Comparison of ENCODE assay signal across 8 mouse cellular contexts in genomic region chr4:7853121-7853782, GRCm38 (mm10).
DNase-seq lines count a peak whose midpoint lies in the region; ATAC-seq and TF ChIP-seq lines count a peak whose summit lies in the region.

No protein-coding gene starts in this region.

- H3K4me3 ChIP-seq in forebrain, embryonic 11.5 days (ENCODE audit: low read depth, low read length): no peak overlapping the region
- H3K4me3 ChIP-seq in forebrain, embryonic 10.5 days: no peak overlapping the region
- no peak overlapping the region for H3K4me3 ChIP-seq in embryonic facial prominence, embryonic 11.5 days (ENCODE audit: low read depth, low read length)
- no peak overlapping the region for H3K4me3 ChIP-seq in midbrain, embryonic 10.5 days
- H3K4me3 ChIP-seq in thymus, adult 2 months (ENCODE audit: control insufficient read depth, insufficient read depth, low read length): no peak overlapping the region

- no peak for TF ChIP-seq POLR2A in thymus, adult 2 months (IDR thresholded peaks at IDR 0.05; ENCODE audit: control insufficient read depth, extremely low read depth, insufficient read depth, low read length, poor library complexity)

- H3K27ac ChIP-seq in forebrain, embryonic 11.5 days (ENCODE audit: low read depth, low read length): no peak overlapping the region
- H3K27ac ChIP-seq in forebrain, embryonic 10.5 days: no peak overlapping the region
- no peak overlapping the region for H3K27ac ChIP-seq in embryonic facial prominence, embryonic 11.5 days (replicated peaks; ENCODE audit: low read depth, low read length)
- no peak overlapping the region for H3K27ac ChIP-seq in midbrain, embryonic 10.5 days (replicated peaks)
- no peak overlapping the region for H3K27ac ChIP-seq in thymus, adult 2 months (ENCODE audit: control insufficient read depth, insufficient read depth, low read length)

- 64% methylated on average over 1 of the region's 1 CpGs for WGBS in forebrain, embryonic 11.5 days
- WGBS in forebrain, embryonic 10.5 days: 86% methylated on average over 1 of the region's 1 CpGs
- 53% methylated on average over 1 of the region's 1 CpGs for WGBS in embryonic facial prominence, embryonic 11.5 days
- WGBS in midbrain, embryonic 10.5 days: 74% methylated on average over 1 of the region's 1 CpGs
- 74% methylated on average over 1 of the region's 1 CpGs for WGBS in thymus, adult 2 months

- no peak overlapping the region for H3K4me2 ChIP-seq in forebrain, embryonic 11.5 days (ENCODE audit: low read depth, low read length, severe bottlenecking)
- H3K4me2 ChIP-seq in embryonic facial prominence, embryonic 11.5 days (ENCODE audit: low read depth, low read length): no peak overlapping the region

- no peaks in the 10 kb centered on the region for H3K36me3 ChIP-seq in forebrain, embryonic 11.5 days (ENCODE audit: control insufficient read depth, insufficient read depth, low read length)
- no peaks in the 10 kb centered on the region for H3K36me3 ChIP-seq in forebrain, embryonic 10.5 days (replicated peaks)
- no peaks in the 10 kb centered on the region for H3K36me3 ChIP-seq in embryonic facial prominence, embryonic 11.5 days (replicated peaks; ENCODE audit: control insufficient read depth, insufficient read depth, low read depth, low read length)
- no peaks in the 10 kb centered on the region for H3K36me3 ChIP-seq in midbrain, embryonic 10.5 days
- H3K36me3 ChIP-seq in thymus, adult 2 months (ENCODE audit: control insufficient read depth, insufficient read depth, low read length): no peaks in the 10 kb centered on the region

- no peak overlapping the region for H3K9ac ChIP-seq in forebrain, embryonic 11.5 days (ENCODE audit: low read length)
- H3K9ac ChIP-seq in embryonic facial prominence, embryonic 11.5 days (replicated peaks; ENCODE audit: low read length): no peak overlapping the region

- no peaks in the 10 kb centered on the region for H3K4me1 ChIP-seq in forebrain, embryonic 11.5 days (replicated peaks; ENCODE audit: control insufficient read depth, insufficient read depth, low read length)
- peaks cover 3% of the 10 kb centered on the region; the same call in 1 of the 2 replicates for H3K4me1 ChIP-seq in forebrain, embryonic 10.5 days
- H3K4me1 ChIP-seq in embryonic facial prominence, embryonic 11.5 days (ENCODE audit: control insufficient read depth, insufficient read depth, low read length): no peaks in the 10 kb centered on the region
- peaks cover 11% of the 10 kb centered on the region for H3K4me1 ChIP-seq in midbrain, embryonic 10.5 days
- H3K4me1 ChIP-seq in thymus, adult 2 months (replicated peaks; ENCODE audit: control insufficient read depth, insufficient read depth, low read length): no peaks in the 10 kb centered on the region

- DNase-seq in forebrain, embryonic 11.5 days (ENCODE audit: low spot score): peak; percentile 54
- DNase-seq in forebrain, embryonic 10.5 days (ENCODE audit: extremely low spot score, low spot score): no peak
- DNase-seq in spleen, postnatal 36 days (ENCODE audit: low spot score in 2 of 2): peak; percentile 1 to 21
- DNase-seq in spleen, postnatal 4 days (ENCODE audit: low spot score in 2 of 2): no peak
- peak; percentile 70 for DNase-seq in embryonic facial prominence, embryonic 11.5 days (ENCODE audit: low spot score)
- peak; percentile 42 to 52 for DNase-seq in kidney, postnatal 4 days
- peak; percentile 21 for DNase-seq in midbrain, embryonic 10.5 days (ENCODE audit: low spot score)
- DNase-seq in thymus, adult 2 months: peak; percentile 47

- TF ChIP-seq CTCF in thymus, adult 2 months (IDR thresholded peaks at IDR 0.05; ENCODE audit: borderline replicate concordance, control insufficient read depth, extremely low read depth, insufficient read depth, low read length, poor library complexity): no peak

- no peaks in the 10 kb centered on the region for H3K27me3 ChIP-seq in forebrain, embryonic 11.5 days (ENCODE audit: control insufficient read depth, insufficient read depth, low read length)
- H3K27me3 ChIP-seq in forebrain, embryonic 10.5 days (ENCODE audit: poor library complexity, severe bottlenecking): no peaks in the 10 kb centered on the region
- H3K27me3 ChIP-seq in embryonic facial prominence, embryonic 11.5 days (ENCODE audit: control insufficient read depth, insufficient read depth, low read length): no peaks in the 10 kb centered on the region
- no peaks in the 10 kb centered on the region for H3K27me3 ChIP-seq in midbrain, embryonic 10.5 days (ENCODE audit: low read depth, poor library complexity, severe bottlenecking)
- no peaks in the 10 kb centered on the region for H3K27me3 ChIP-seq in thymus, adult 2 months (ENCODE audit: control insufficient read depth, insufficient read depth, low read length)

- peak; percentile 42; the same call in 1 of the 2 replicates for ATAC-seq in forebrain, embryonic 11.5 days (replicated peaks; ENCODE audit: low FRiP score)
- ATAC-seq in embryonic facial prominence, embryonic 11.5 days (replicated peaks; ENCODE audit: insufficient number of reproducible peaks, low FRiP score, low TSS enrichment, low read depth): no peak

- H3K9me3 ChIP-seq in forebrain, embryonic 11.5 days (ENCODE audit: control insufficient read depth, low read length): no peaks in the 10 kb centered on the region
- no peaks in the 10 kb centered on the region for H3K9me3 ChIP-seq in forebrain, embryonic 10.5 days
- H3K9me3 ChIP-seq in embryonic facial prominence, embryonic 11.5 days (replicated peaks; ENCODE audit: control insufficient read depth, low read length): no peaks in the 10 kb centered on the region
- no peaks in the 10 kb centered on the region for H3K9me3 ChIP-seq in midbrain, embryonic 10.5 days (replicated peaks)

Comparison
In these comparisons a context has a peak if more than half of its experiments do, and no peak if none do; other contexts are left out.
1. DNase-seq: peak in forebrain, embryonic 11.5 days (single experiment), spleen, postnatal 36 days (2 of 2), embryonic facial prominence, embryonic 11.5 days (single experiment), kidney, postnatal 4 days (2 of 2), midbrain, embryonic 10.5 days (single experiment) and thymus, adult 2 months (single experiment); none in forebrain, embryonic 10.5 days (single experiment) and spleen, postnatal 4 days (0 of 2).